Mouse (Mus musculus) MN1 (cell line): Measurements from ENCODE around the gene Shq1.

ENCODE experiments used
- DNase-seq: peaks from one replicate; pipeline ENCODE4 v3.0.0-alpha.2; 2016; ENCODE audit warnings: low spot score

The Shq1 gene

DNA sequence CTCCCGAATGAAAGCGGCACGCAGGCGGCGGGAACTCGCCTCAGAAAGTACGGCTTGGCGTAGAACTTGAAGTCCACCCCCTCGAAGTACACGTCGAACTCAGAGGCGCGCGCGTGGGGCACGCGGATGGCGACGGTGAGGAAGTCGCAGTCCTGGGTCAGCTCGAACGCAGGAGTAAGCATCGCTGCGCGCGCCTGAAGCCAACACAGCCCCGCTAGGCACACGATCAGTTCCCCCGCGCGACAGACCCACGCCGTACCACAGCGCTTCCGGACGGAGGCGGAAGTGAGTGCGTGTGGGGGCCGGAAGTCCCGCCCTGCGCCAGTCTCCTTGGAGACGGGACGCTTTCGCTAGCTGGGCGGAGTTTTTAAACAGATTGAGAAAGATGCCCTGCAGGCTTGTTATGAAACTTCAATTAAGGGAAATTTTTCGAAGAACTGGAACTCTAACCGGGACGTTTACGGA is at the start of gene Shq1:
Gene Shq1, minus strand, starts transcription at position 278 of the 465 bp plus-strand sequence.
- DNase-seq, result peak; percentile 90

DNA sequence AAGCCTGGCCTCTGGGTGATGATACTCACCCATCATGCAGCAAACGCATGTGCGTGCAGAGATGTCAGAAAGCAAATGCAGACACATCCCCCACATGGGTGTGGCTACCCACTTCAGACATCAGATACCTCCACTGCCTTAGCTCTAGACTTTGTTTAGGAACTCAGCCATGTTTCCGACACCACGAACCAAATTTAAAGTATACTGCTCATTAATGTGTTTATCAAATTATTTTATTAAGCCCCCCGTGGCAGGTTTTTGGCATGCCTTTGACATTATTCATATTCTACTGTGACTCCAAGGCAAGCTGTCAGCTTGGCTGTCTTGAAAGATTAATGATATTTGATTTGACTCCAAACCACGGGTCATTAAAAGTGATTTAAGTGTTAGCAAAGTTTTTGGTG is 49.1 kb upstream of the Shq1 start:
- no peak for DNase-seq

DNA sequence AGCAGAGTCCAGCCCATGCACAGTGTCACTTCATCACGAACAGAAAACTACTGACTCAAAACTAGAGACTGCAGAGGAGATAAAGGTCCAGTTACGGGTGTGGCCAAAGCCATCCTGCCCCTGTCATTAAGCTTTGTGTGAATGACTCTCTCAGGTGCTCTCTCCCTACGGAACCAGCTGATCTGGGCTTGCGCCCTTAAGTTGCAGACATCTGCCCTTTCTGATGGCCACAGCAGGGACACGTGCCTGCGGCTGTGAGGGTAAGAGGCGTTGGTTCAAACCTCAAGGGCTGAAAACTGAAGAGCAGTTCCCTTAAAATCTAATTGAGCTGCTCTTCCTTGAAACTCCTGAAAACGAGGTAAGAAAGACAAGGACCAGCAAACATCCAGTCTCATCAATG is 45.9 kb upstream of the Shq1 start:
- no peak for DNase-seq

DNA sequence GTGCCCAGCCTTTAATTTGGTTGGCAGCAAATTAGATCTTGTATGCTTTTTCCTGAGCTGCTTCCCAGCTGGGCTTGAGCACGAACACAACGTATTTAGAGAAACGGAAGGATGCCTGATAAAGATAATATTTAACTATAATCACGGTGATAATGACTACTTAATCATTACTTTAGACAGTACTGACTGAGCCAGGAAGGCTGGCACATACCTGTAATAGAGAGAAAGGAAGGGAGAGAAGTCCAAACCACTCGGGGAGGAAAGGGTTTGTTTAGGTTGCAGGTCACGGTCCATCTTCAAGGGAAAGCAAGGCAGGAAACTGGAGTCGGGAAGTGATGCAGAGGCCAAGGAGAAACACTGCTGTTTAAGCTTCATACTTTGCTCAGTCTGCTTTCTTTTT is 45.2 kb upstream of the Shq1 start:
- no peak for DNase-seq

DNA sequence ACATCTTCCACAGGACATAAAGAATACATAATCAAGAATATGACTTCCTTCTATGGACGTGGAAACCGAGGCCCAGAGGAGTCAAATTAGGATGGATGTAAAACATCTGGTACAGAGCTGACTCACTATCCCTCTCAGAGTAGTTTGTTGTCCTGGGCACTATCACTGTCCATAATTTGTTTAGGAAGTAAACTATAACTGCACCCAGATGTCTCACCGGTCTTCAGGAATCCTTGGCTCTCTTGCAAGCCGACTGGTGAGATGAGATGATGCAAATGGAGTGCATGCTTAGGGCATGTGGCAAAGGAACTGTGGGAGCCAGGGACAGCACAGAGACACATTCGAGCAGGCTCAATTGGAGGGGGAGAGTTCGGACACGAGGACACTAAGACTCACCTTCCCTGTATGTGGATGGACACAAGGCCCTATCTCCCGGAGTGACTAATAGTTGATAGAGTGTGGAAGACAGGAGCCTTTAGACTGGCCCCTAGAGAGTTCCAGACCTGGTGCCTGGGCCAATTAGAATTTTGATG is 44.4 kb upstream of the Shq1 start:
- peak; percentile 11 for DNase-seq

GRCm38 (mm10) chr6:100710866-100711265 is 39.9 kb upstream of the Shq1 start:
- no peak for DNase-seq

DNA sequence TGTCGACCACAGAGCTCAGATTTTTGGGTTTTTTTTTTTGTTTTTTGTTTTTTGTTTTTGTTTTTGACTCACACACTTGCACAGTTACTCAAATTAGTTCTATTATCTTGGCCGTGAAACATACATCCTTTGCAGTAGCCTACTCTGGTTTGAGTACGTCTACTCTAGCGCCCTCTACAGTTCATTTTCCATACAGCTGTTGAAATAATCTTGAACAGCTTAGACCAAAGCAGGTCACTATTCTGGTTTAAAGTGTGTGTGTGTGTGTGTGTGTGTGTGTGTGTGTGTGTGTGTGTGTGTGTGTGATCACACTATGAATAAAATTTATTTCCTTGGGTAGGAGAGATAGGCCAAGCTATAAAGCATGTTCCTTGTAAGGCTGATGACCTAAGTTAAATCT is 39.2 kb upstream of the Shq1 start:
- peak; percentile 16 for DNase-seq

DNA sequence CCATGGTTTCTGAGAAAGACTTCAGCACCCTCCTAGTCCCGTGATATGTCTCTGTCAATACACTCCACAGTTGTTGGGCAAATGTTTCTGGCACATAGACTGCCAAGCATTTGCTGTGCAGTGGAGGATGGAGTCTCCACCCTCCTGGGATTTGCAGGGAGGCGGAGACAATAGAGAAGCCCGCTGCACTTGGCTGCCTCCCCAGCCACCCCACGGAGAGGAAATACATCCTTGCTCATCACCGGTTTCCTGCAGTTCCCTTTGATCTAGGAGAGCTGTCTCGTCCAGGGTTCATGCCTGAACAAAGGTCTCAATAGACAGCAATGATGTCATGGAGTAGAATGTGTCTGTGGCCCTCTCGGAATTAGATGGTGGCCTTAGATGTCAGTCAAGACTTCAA is 38.5 kb upstream of the Shq1 start:
- DNase-seq, result peak; percentile 20

DNA sequence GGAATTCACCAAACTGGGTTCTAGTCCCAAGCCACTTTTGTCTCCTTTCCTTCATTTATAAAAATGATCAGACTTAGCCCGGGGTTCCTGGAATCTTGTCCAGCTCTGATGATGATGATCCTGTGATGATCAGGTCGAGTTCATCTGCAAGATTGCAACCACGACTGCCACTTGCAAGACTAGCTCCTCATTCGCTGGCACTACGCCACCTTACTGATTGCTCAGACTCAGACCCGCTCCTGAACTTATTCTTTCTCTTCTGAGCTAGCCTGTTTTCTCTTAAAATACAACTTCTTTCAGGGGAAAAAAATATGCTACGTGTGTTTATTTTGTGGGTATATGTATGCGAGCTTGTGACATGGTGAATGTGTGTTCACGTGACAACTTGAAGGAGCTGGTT is 38.0 kb upstream of the Shq1 start:
- no peak for DNase-seq

DNA sequence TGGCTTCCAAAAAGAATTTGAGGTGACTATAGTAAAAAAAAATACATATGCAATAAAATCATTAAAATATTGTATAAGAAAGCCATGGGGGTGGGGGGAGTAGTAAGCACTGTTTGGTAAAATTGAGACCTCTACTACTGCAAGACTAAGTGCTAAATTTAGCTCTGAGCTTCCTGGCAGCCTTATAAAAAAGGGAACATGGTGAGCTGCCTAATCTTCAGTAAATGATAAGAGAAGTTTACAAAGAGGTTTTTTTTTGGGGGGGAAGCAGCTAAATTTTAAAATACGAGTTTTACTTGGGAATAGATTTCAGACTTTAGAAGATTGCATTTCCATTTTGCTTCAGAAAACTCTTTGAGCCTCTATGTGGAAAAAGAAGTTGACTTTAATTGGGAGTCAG is 37.3 kb upstream of the Shq1 start:
- DNase-seq, result no peak

DNA sequence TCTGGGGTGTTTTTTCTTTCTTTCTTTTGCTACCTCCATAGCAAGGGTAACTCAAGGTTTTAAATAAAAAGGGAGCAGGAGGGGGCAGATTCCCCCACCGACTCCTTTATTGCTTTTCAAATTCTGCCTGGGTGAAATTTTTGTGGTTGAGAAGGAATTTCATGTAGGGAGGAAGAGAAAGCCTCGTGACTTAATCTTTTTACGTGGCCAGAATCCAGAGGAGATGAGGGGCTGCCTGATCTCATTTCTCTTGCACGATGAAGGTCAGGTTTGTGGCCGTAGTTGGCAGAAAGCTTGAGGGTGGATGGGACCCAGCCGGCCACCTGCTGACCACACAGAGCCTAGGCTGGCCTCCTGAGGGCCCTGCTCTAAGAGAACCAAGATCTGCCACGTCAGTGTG is 36.6 kb upstream of the Shq1 start:
- no peak for DNase-seq

GRCm38 (mm10) chr6:100706861-100707260 is 35.9 kb upstream of the Shq1 start:
- no peak for DNase-seq

DNA sequence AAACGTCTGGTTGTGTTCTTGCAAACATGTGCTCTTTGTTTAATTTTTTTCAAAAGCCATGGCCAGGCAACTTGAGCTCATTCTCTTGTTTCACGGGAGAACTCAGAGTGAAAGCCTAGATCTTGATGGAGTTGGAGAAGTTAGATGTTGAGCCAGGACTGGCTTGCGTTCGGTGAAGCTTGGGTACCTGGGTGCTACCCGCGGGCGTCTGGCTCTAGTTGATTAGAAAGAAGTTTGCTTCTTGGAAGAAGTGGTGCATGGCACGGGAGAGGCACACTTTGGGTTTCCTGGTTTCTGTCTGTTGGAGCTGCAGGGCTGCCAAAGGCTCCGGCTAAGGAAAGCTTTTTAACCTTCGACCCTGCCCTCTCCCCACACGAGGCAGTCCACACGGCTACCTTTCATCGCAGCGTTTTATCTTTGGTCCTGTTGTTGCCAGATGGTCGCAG is 34.4 kb upstream of the Shq1 start:
- DNase-seq, result no peak

DNA sequence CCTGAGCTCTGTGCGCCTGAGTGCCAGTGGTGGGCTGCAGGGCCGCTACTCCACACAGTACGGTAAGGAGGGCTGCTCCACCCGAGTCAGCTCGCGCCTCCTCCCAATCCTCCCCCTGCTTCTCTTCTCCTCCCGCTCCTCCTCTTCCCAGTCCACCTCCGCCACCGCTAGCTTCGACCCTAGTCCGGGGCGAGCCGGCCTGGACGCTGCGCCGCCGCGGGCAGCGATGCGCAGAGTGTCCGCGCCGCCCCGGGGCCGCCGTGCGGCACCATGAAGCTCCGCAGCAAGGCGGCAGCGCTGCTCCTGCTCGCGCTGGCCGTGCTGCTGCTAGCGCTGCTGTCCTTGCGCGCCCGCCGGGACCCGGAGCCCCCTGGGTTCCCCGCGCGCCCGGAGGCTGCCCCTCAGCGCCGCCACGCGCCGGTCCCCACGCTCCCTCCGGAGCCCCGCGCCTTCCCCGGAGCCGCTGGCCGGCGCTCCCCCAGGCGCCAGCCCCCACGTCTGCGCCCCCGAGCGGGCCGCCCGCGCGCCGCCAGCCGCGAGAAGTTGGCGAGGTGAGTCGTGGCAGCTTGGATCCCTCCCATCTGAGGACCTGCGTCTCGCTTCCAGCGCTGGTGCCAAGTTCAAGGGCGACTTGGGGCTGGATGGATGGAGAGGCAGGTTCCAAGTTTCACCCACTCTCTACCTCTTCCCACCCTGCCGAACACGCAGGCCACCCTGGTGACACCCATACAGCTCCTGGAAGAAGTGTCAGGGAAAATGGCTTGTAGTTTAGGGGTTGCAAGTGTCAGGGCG is 33.8 kb upstream of the Shq1 start, which contains the start of gene Gxylt2:
Gene Gxylt2, plus strand, starts transcription at position 161 of the 792 bp plus-strand sequence.
- no peak for DNase-seq

- DNase-seq, result no peak
These were observed 33.2 kb upstream of the Shq1 start for GRCm38 (mm10) chr6:100704197-100704573.

DNA sequence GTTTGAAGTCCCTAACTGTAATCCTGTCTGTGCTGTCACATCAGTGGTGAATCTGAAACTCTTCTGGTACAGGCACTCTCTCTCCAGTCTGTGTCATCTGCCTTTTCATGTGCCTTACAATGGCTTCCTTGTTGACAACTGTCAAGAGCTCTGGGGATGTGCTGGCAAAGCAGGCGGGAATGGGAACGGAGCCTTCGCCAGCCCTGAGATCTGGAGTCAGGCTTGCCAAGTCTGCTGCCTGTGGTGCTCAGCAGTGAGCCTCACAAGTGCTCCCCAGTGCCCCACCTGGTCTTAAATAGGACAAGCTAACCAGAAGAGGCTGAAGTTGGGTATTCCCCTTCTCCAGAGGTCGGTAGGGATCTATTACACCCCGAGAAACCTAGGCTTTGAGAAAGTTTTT is 29.8 kb upstream of the Shq1 start:
- no peak for DNase-seq

GRCm38 (mm10) chr6:100699986-100700385 is 29.0 kb upstream of the Shq1 start:
- DNase-seq, result no peak

DNA sequence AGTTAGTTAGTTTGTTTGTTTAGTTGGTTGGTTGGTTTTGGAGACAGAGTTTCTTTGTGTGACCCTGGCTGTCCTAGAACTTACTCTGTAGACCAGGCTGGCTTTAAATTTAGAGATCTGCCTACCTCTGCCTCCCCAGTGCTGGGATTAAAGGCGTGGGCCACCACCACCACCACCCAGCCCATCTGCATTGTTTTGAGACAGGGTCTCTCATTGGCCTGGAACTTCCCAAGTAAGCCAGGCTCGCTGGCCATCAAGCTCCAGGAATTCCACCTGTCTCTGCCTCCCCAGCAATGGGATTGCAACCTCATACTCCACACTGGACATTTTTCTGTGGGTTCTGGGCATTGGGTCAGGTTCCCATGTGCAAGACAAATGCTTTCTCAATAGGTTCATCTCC is 15.4 kb upstream of the Shq1 start:
- DNase-seq, result no peak

DNA sequence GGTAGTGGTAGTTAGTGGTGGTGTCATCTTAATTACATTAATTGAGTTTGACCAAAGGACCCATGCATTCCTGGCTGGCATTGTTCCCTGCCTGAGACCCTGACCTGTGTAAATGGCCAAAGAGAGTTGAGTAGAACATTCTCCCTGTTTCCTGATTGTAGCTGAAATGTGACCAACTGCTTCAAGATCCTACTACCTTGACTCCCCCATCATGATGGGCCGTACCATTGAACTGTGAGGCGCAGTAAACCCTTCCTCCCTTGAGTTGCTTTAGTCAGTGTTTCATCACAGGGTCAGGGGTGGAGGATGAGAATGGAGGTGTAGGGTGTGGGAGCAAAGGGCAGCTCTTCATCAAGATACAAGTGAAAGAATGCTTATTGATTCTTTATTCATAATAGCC is 7.7 kb upstream of the Shq1 start:
- no peak for DNase-seq

DNA sequence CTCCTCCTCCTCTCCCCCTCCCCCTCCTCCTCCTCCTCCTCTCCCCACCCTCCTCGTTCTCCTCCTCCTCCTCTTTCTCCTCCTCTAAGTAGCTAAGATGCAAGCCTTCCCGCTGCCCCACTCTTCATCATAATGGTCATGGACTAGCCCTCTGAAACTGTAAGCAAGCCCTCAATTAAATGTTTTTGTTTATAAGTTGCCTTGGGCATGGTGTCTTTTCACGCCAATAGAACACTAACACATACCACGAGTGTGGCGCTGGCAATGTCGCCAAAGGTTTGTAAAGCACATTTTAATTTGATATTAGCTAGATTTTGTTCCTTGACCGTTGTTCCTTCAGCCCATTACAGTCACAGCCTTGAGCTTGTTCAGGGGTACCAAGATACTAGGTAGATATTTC is 5.5 kb upstream of the Shq1 start:
- no peak for DNase-seq

DNA sequence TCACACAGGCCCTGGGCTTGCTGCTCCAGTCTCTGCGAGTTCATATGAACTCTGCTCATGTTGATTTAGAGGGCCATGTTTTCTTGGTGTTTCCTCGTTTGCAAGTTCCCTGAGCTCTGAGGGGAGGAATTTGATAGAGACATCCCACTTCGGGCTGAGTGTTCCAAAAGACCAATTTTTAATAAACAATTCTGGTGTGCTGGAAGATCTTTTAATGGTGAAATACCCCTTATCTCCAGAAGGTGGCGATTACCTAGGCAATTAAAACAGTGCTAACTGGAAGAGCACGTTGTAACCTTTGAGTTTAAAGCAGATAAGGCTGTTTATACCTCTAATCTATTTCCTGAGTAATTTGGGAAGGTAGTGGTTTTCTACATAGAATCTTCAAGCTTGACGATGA is 4.0 kb upstream of the Shq1 start:
- DNase-seq, result peak; percentile 57

DNA sequence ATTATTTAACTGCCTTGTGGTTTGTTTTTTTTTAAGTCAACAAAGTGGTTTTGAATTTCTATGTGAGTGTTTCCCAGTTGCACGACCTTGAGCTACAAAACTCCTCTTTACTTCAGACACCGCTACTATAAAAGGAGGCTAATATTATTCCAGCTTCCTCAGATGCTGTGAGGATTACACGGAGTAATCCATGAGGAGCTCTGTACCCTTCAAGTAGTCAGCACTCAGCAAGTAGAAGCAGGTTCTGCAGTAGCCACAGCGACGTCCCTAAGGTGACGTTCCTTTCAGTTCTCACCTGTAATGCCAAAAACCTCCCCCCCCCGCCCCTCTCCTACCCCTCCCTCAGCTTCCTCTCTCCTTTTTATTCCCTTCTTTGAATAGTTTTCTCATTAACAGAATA is 444 bp upstream of the Shq1 start:
- DNase-seq, result no peak

GRCm38 (mm10) chr6:100670370-100670841 is 551 bp downstream of the Shq1 start:
- DNase-seq, result peak; percentile 65

DNA sequence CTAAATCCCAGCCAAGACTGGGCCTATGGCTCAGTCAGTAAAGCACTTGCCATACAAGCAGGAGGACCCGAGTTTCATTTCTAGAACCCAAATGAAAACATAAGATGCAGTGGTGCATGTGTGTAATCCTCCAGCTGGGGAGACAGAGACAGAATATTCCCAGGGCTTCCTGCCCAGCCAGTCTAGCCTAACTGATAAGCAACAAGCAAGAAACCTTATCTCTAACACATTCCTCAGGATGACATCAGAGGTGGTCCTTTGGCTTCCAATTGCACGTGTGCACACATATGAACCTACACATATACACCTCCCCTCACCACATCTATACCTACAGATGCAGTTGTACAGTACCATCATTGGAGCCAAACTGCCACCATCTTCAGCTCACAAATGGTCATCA is 2.1 kb downstream of the Shq1 start:
- DNase-seq, result no peak
